Mouse (Mus musculus) lung, adult 2 months (tissue): ENCODE measurements around the gene Nppa.

Source experiments
- CTCF ChIP-seq: fragments of 200-500 bp; IDR thresholded peaks from 2 replicates; pipeline ENCODE4 v1.5.1; 2011; ENCODE audit warnings: mild to moderate bottlenecking, low read length, control low read depth; ENCODE audit not compliant: insufficient read depth
- POLR2A ChIP-seq: fragments of 200-500 bp; IDR thresholded peaks from 2 replicates; pipeline ENCODE4 v1.6.1; 2011; ENCODE audit warnings: low read depth, mild to moderate bottlenecking, control low read depth, low read length, borderline replicate concordance; ENCODE audit errors: extremely low read depth

- TF ChIP-seq POLR2A (no peak), CTCF (no peak)
Observed at GRCm38 (mm10) chr4:148018410-148018809, 17.9 kb downstream of the Nppa start.
